Mouse (Mus musculus): ENCODE measurements at regions not wholly inside any gene's neighbourhood (a gene's known extent, or its start where the extent isn't known, plus 50 kb on each side); places are given as distances from the start of the nearest gene placed in this dataset.

- Histone ChIP-seq H3K27ac (ENCODE audit: low read depth, low read length) (no peak overlapping the region), H3K4me1 (ENCODE audit: control insufficient read depth, insufficient read depth, low read length) (peaks cover 6% of the 10 kb centered on the region; the same call in 1 of the 2 replicates), H3K27me3 (ENCODE audit: control insufficient read depth, insufficient read depth, low read length) (no peaks in the 10 kb centered on the region), H3K4me2 (ENCODE audit: low read depth, low read length) (no peak overlapping the region), H3K36me3 (ENCODE audit: control insufficient read depth, insufficient read depth, low read length) (no peaks in the 10 kb centered on the region), H3K9ac (replicated peaks; ENCODE audit: low read depth, low read length) (no peak overlapping the region), H3K4me3 (ENCODE audit: low read depth, low read length) (no peak overlapping the region), H3K9me3 (ENCODE audit: control insufficient read depth, low read length) (no peaks in the 10 kb centered on the region)
- ATAC-seq (ENCODE audit: low read depth), result no peak
- 91% methylated on average over 3 of the region's 3 CpGs for WGBS
Measured at GRCm38 (mm10) chr5:118405421-118405820, 155.1 kb upstream of the Med13l start.

GRCm38 (mm10) chr5:118407451-118407850 is 153.0 kb upstream of the Med13l start:
- WGBS, result 40% methylated on average over 11 of the region's 11 CpGs
- H3K4me3 ChIP-seq (ENCODE audit: low read depth, low read length), result no peak overlapping the region
- H3K4me2 ChIP-seq (ENCODE audit: low read depth, low read length), result no peak overlapping the region
- no peaks in the 10 kb centered on the region for H3K27me3 ChIP-seq (ENCODE audit: control insufficient read depth, insufficient read depth, low read length)
- H3K9ac ChIP-seq (replicated peaks; ENCODE audit: low read depth, low read length), result no peak overlapping the region
- peak overlapping the region; percentile 16; the same call in 1 of the 2 replicates for H3K27ac ChIP-seq (ENCODE audit: low read depth, low read length)
- no peak for ATAC-seq (ENCODE audit: low read depth)
- no peaks in the 10 kb centered on the region for H3K36me3 ChIP-seq (ENCODE audit: control insufficient read depth, insufficient read depth, low read length)
- peaks cover 6% of the 10 kb centered on the region; the same call in 1 of the 2 replicates for H3K4me1 ChIP-seq (ENCODE audit: control insufficient read depth, insufficient read depth, low read length)
- no peaks in the 10 kb centered on the region for H3K9me3 ChIP-seq (ENCODE audit: control insufficient read depth, low read length)

GRCm38 (mm10) chr5:118407973-118408372 is 152.5 kb upstream of the Med13l start:
- Histone ChIP-seq H3K4me3 (ENCODE audit: low read depth, low read length) (no peak overlapping the region), H3K27me3 (ENCODE audit: control insufficient read depth, insufficient read depth, low read length) (no peaks in the 10 kb centered on the region), H3K4me2 (ENCODE audit: low read depth, low read length) (no peak overlapping the region), H3K27ac (ENCODE audit: low read depth, low read length) (no peak overlapping the region), H3K9ac (replicated peaks; ENCODE audit: low read depth, low read length) (no peak overlapping the region), H3K9me3 (ENCODE audit: control insufficient read depth, low read length) (no peaks in the 10 kb centered on the region), H3K36me3 (ENCODE audit: control insufficient read depth, insufficient read depth, low read length) (no peaks in the 10 kb centered on the region), H3K4me1 (ENCODE audit: control insufficient read depth, insufficient read depth, low read length) (peaks cover 6% of the 10 kb centered on the region; the same call in 1 of the 2 replicates)
- WGBS, result 59% methylated on average over 3 of the region's 3 CpGs
- ATAC-seq (ENCODE audit: low read depth), result no peak

GRCm38 (mm10) chr5:118408826-118409225 is 151.7 kb upstream of the Med13l start:
- Histone ChIP-seq H3K4me1 (ENCODE audit: control insufficient read depth, insufficient read depth, low read length) (peaks cover 10% of the 10 kb centered on the region), H3K27ac (ENCODE audit: low read depth, low read length) (no peak overlapping the region), H3K9me3 (ENCODE audit: control insufficient read depth, low read length) (no peaks in the 10 kb centered on the region), H3K4me3 (ENCODE audit: low read depth, low read length) (no peak overlapping the region), H3K4me2 (ENCODE audit: low read depth, low read length) (no peak overlapping the region), H3K27me3 (ENCODE audit: control insufficient read depth, insufficient read depth, low read length) (no peaks in the 10 kb centered on the region), H3K9ac (replicated peaks; ENCODE audit: low read depth, low read length) (no peak overlapping the region), H3K36me3 (ENCODE audit: control insufficient read depth, insufficient read depth, low read length) (no peaks in the 10 kb centered on the region)
- WGBS, result 87% methylated on average over 8 of the region's 8 CpGs
- no peak for ATAC-seq (ENCODE audit: low read depth)

- Histone ChIP-seq H3K4me3 (ENCODE audit: low read depth, low read length) (no peak overlapping the region), H3K27me3 (ENCODE audit: control insufficient read depth, insufficient read depth, low read length) (no peaks in the 10 kb centered on the region), H3K4me2 (ENCODE audit: low read depth, low read length) (no peak overlapping the region), H3K27ac (ENCODE audit: low read depth, low read length) (peak overlapping the region; percentile 35; the same call in 1 of the 2 replicates), H3K36me3 (ENCODE audit: control insufficient read depth, insufficient read depth, low read length) (no peaks in the 10 kb centered on the region), H3K9ac (replicated peaks; ENCODE audit: low read depth, low read length) (no peak overlapping the region), H3K4me1 (ENCODE audit: control insufficient read depth, insufficient read depth, low read length) (peaks cover 11% of the 10 kb centered on the region), H3K9me3 (ENCODE audit: control insufficient read depth, low read length) (no peaks in the 10 kb centered on the region)
- ATAC-seq (ENCODE audit: low read depth), result peak; percentile 94
- WGBS, result 59% methylated on average over 13 of the region's 13 CpGs
Measured at GRCm38 (mm10) chr5:118413428-118414282, 146.8 kb upstream of the Med13l start.

GRCm38 (mm10) chr5:118419344-118420037 is 141.0 kb upstream of the Med13l start:
- H3K4me2 ChIP-seq (ENCODE audit: low read depth, low read length), result no peak overlapping the region
- no peak for ATAC-seq (ENCODE audit: low read depth)
- H3K9me3 ChIP-seq (ENCODE audit: control insufficient read depth, low read length), result no peaks in the 10 kb centered on the region
- no peak overlapping the region for H3K9ac ChIP-seq (replicated peaks; ENCODE audit: low read depth, low read length)
- H3K27ac ChIP-seq (ENCODE audit: low read depth, low read length), result no peak overlapping the region
- 83% methylated on average over 7 of the region's 7 CpGs for WGBS
- no peak overlapping the region for H3K4me3 ChIP-seq (ENCODE audit: low read depth, low read length)
- H3K4me1 ChIP-seq (ENCODE audit: control insufficient read depth, insufficient read depth, low read length), result peaks cover 13% of the 10 kb centered on the region
- no peaks in the 10 kb centered on the region for H3K36me3 ChIP-seq (ENCODE audit: control insufficient read depth, insufficient read depth, low read length)
- no peaks in the 10 kb centered on the region for H3K27me3 ChIP-seq (ENCODE audit: control insufficient read depth, insufficient read depth, low read length)

- no peaks in the 10 kb centered on the region for H3K27me3 ChIP-seq (ENCODE audit: control insufficient read depth, insufficient read depth, low read length)
- peak overlapping the region; percentile 87 for H3K27ac ChIP-seq (ENCODE audit: low read depth, low read length)
- H3K9ac ChIP-seq (replicated peaks; ENCODE audit: low read depth, low read length), result peak overlapping the region; percentile 39; the same call in 1 of the 2 replicates
- peak overlapping the region; percentile 46 for H3K4me2 ChIP-seq (ENCODE audit: low read depth, low read length)
- H3K36me3 ChIP-seq (ENCODE audit: control insufficient read depth, insufficient read depth, low read length), result no peaks in the 10 kb centered on the region
- H3K4me1 ChIP-seq (ENCODE audit: control insufficient read depth, insufficient read depth, low read length), result peaks cover 13% of the 10 kb centered on the region
- peak overlapping the region; percentile 22 for H3K4me3 ChIP-seq (ENCODE audit: low read depth, low read length)
- 43% methylated on average over 32 of the region's 32 CpGs for WGBS
- no peaks in the 10 kb centered on the region for H3K9me3 ChIP-seq (ENCODE audit: control insufficient read depth, low read length)
- peak; percentile 90 for ATAC-seq (ENCODE audit: low read depth)
Measured at GRCm38 (mm10) chr5:118421884-118422821, 138.3 kb upstream of the Med13l start.

GRCm38 (mm10) chr5:118424177-118424576 is 136.3 kb upstream of the Med13l start:
- ATAC-seq (ENCODE audit: low read depth), result no peak
- H3K9ac ChIP-seq (replicated peaks; ENCODE audit: low read depth, low read length), result no peak overlapping the region
- no peak overlapping the region for H3K4me3 ChIP-seq (ENCODE audit: low read depth, low read length)
- H3K4me2 ChIP-seq (ENCODE audit: low read depth, low read length), result no peak overlapping the region
- WGBS, result 80% methylated on average over 3 of the region's 3 CpGs
- no peaks in the 10 kb centered on the region for H3K27me3 ChIP-seq (ENCODE audit: control insufficient read depth, insufficient read depth, low read length)
- H3K36me3 ChIP-seq (ENCODE audit: control insufficient read depth, insufficient read depth, low read length), result no peaks in the 10 kb centered on the region
- H3K27ac ChIP-seq (ENCODE audit: low read depth, low read length), result no peak overlapping the region
- no peaks in the 10 kb centered on the region for H3K9me3 ChIP-seq (ENCODE audit: control insufficient read depth, low read length)
- H3K4me1 ChIP-seq (ENCODE audit: control insufficient read depth, insufficient read depth, low read length), result peaks cover 13% of the 10 kb centered on the region
